Mouse (Mus musculus): ENCODE results near the gene Mtnr1a. TPM values are rescaled to one million over a fixed set of nuclear protein-coding genes. Genes with fewer than 3 reads are reported as not detected.

Gene Mtnr1a
- total RNA-seq, 2 experiments from 2014 or later, result not detected

GRCm38 (mm10) chr8:45093599-45093998 is 24.7 kb downstream of the Mtnr1a start:
- no peak for DNase-seq (ENCODE audit: low spot score)
- intact Hi-C loops (cut with DNase I), result no loop called here

GRCm38 (mm10) chr8:45109371-45110063 is 40.6 kb downstream of the Mtnr1a start:
- intact Hi-C loops (cut with DNase I), result no loop called here
- no peak for DNase-seq (ENCODE audit: low spot score)

- DNase-seq (ENCODE audit: low spot score), result no peak
- intact Hi-C loops (cut with DNase I), result no loop called here
These were observed 41.3 kb downstream of the Mtnr1a start for GRCm38 (mm10) chr8:45110064-45110812.

GRCm38 (mm10) chr8:45110813-45111104 is 41.8 kb downstream of the Mtnr1a start:
- intact Hi-C loops (cut with DNase I), result no loop called here
- DNase-seq (ENCODE audit: low spot score), result no peak

- intact Hi-C loops (cut with DNase I), result no loop called here
- no peak for DNase-seq (ENCODE audit: low spot score)
These were observed 42.9 kb downstream of the Mtnr1a start for GRCm38 (mm10) chr8:45111820-45112219.

- intact Hi-C loops (cut with DNase I), result no loop called here
- DNase-seq (ENCODE audit: low spot score), result no peak
These were observed 48.7 kb downstream of the Mtnr1a start for GRCm38 (mm10) chr8:45117588-45117987.

GRCm38 (mm10) chr8:45125680-45126079 is 56.7 kb downstream of the Mtnr1a start:
- DNase-seq (ENCODE audit: low spot score), result no peak
- intact Hi-C loops (cut with DNase I), result no loop called here

Other genes starting within 250 kb of the Mtnr1a start
- gene Fat1, start 133.7 kb upstream of the Mtnr1a start, total RNA-seq (2021), result 10 to 100 TPM; 18.8 to 19.0 TPM
- not detected for gene F11, start 192.9 kb downstream of the Mtnr1a start, total RNA-seq (2021)
- gene Klkb1, start 225.7 kb downstream of the Mtnr1a start, total RNA-seq (2021), result not detected
- gene Gm45753, start 239.3 kb downstream of the Mtnr1a start, total RNA-seq (2021), result not detected